14 mouse cellular contexts compared by ENCODE assay signal in genomic region chr1:33869437-33869836, GRCm38 (mm10).
"Had no signal": no experiment of that assay in that cellular context is flagged by ENCODE, and none has a peak within 500 bp of the region (broad histone marks: within the 10 kb centered on the region; RNA-seq: fewer than 3 reads in every experiment).

No protein-coding gene starts in this region.

- DNase-seq: embryo, embryonic 11 days; forebrain, postnatal 0 days; gastrocnemius, adult 2 months; gastrocnemius, postnatal 10 days; gastrocnemius, postnatal 14 days; gastrocnemius, postnatal 25 days; gastrocnemius, postnatal 36 days; heart, adult 11 months; heart, adult 18-20 months; heart, adult 2 months had no signal

- ATAC-seq: forebrain, embryonic 13.5 days; forebrain, embryonic 14.5 days; forebrain, embryonic 15.5 days; forebrain, embryonic 16.5 days; forebrain, postnatal 0 days had no signal
